Mouse (Mus musculus) left cerebral cortex, postnatal 36 days (tissue): ENCODE results near the gene Lsm2. TPM values are rescaled to one million over a fixed set of nuclear protein-coding genes. Genes with fewer than 3 reads are reported as not detected.
"Not testable (repeated sequence)": the region's sequence is repeated elsewhere in the genome, so short reads cannot be mapped to it uniquely, and the experiment has no call there.

Source experiments
- DNase-seq, 2 experiments: peaks; one replicate each; pipeline ENCODE4 v3.0.0; 2021 to 2022; ENCODE audit warnings: low spot score in 2 of 2, mixed read lengths in 1 of 2
- intact Hi-C: fragments of 180-260 bp; cut with DNase I; formaldehyde crosslinking; loops from one replicate; pipeline ENCODE4 v1.15.1; 2025
- total RNA-seq, 2 experiments: library from RNA; stranded (reverse); gene quantifications; 2 replicates each; pipeline ENCODE4 v1.2.3; 2021

The Lsm2 gene
- total RNA-seq, 2 experiments from 2014 or later = 19.4 to 19.8 TPM

DNA sequence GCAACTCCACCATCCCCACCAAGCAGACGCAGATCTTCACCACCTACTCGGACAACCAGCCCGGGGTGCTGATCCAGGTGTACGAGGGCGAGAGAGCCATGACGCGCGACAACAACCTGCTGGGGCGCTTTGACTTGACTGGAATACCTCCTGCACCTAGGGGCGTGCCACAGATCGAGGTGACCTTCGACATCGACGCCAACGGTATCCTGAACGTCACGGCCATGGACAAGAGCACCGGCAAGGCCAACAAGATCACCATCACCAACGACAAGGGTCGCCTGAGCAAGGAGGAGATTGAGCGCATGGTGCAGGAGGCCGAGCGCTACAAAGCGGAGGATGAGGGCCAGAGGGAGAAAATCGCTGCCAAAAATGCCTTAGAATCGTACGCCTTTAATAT is 3.4 kb upstream of the Lsm2 start:
- DNase-seq = no peak
- intact Hi-C loops = no loop called here

GRCm38 (mm10) chr17:34979631-34980030 is 2.0 kb upstream of the Lsm2 start:
- DNase-seq = no peak
- intact Hi-C loops = loop anchor here (5.0 kb wide), 1 partner anchor 127 kb away; the partner anchor contains the start of genes Nelfe and Skiv2l

DNA sequence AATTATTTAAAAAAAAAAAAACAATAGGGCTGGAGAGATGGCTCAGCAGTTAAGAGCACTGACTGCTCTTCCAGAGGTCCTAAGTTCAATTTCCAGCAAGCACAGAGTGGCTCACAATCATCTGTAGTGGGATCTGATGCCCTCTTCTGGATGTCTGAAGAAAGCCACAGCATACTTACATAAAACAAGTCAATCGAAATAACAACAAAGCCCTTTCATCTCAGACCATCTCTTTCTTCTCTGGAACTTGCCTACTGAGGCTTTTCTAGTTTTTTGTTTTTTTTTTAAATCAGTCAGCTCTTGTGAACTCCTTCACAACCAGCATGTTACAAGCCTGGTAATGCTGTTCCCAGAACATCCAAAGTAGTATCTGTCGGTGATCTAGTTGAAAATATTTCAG is 1.0 kb upstream of the Lsm2 start:
- DNase-seq = no peak
- intact Hi-C loops = loop anchor here (1.0 to 5.0 kb wide), 2 partner anchors 28 to 128 kb away; partner anchors contain the start of genes Nelfe and Skiv2l

- intact Hi-C loops = loop anchor here (5.0 kb wide), 1 partner anchor 130 kb away; the partner anchor contains the start of genes Nelfe and Skiv2l
- DNase-seq = no peak
These were observed 666 bp downstream of the Lsm2 start for GRCm38 (mm10) chr17:34982328-34982727.

GRCm38 (mm10) chr17:34984218-34984617 is 2.6 kb downstream of the Lsm2 start:
- intact Hi-C loops = loop anchor here (5.0 kb wide), 1 partner anchor 132 kb away; the partner anchor contains the start of genes Nelfe and Skiv2l
- no peak for DNase-seq

DNA sequence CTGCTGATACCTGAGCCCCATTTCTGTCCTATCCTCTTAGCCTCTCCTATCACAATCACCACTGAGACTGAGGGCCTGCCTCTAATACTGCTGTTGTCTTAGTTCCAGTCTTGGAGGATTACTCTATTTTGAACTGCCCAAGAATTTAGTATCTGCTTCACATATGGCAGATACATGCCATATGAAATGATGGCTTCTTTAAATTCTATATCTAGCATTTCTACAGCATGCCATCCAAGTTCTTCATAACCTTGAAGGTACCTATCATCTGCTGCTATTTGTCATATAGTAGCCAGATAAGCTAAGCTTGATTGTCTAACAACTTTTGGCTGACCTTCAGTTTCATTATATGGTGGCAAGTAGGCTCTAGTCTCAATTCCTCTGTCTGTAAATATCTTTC is 13.1 kb downstream of the Lsm2 start:
- no peak for DNase-seq
- intact Hi-C loops = no loop called here

DNA sequence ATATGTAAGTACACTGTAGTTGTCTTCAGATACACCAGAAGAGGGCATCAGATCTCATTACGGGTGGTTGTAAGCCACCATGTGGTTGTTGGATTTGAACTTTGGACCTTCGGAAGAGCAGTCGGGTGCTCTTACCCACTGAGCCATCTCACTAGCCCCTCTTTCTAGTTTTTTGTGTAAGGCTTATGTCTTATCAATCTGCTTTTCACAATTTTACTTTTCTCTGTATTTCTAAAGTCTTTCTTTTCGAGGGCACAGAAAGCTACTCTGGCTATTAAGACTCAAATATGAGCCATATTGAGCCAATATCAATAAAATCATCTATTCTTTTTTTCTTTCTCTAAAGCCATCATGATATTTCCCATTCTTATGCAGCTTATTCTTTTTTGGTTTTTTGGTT is 13.5 kb downstream of the Lsm2 start:
- DNase-seq, intact Hi-C loops: not testable (repeated sequence)

DNA sequence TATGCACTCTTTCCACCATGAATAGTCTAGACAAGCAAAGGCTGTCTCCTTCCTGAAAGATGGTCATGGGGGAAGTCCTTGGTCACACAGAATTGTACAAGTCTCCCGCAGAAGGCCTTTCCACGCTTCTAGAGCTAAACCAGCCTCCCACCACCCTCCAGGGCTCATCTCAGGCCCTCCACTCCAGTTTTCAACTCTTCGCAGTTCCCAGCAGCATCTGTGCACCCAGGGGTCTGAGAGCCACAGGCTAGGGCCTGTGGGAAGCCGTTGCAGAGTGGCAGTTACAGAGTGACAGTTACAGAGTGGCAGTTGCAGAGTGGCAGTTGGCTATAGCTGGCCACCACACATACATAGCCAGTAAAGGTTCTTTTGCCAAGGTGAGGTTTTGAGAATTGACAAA is 14.3 kb downstream of the Lsm2 start:
- DNase-seq, intact Hi-C loops: not testable (repeated sequence)

- intact Hi-C loops = no loop called here
These were observed 14.9 kb downstream of the Lsm2 start for GRCm38 (mm10) chr17:34996411-34997141.

DNA sequence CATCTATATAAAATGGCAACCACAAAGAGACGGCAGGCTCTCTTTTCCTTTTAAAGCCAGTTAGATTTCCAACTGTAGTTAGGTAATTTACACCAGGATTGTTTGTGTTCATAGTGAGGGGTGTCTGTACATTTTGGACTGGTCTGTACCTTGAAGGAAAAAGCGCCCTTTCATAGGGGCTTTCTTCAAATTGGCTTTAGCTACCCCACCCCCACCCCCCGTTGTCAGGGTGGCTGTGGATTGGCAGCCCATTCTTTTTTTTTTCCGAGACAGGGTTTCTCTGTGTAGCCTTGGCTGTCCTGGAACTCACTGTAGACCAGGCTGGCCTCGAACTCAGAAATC is 15.5 kb downstream of the Lsm2 start:
- DNase-seq = no peak

More at GRCm38 (mm10) chr17:34996411-34997141, 14.9 kb downstream of the Lsm2 start:
- no peak for DNase-seq

DNA sequence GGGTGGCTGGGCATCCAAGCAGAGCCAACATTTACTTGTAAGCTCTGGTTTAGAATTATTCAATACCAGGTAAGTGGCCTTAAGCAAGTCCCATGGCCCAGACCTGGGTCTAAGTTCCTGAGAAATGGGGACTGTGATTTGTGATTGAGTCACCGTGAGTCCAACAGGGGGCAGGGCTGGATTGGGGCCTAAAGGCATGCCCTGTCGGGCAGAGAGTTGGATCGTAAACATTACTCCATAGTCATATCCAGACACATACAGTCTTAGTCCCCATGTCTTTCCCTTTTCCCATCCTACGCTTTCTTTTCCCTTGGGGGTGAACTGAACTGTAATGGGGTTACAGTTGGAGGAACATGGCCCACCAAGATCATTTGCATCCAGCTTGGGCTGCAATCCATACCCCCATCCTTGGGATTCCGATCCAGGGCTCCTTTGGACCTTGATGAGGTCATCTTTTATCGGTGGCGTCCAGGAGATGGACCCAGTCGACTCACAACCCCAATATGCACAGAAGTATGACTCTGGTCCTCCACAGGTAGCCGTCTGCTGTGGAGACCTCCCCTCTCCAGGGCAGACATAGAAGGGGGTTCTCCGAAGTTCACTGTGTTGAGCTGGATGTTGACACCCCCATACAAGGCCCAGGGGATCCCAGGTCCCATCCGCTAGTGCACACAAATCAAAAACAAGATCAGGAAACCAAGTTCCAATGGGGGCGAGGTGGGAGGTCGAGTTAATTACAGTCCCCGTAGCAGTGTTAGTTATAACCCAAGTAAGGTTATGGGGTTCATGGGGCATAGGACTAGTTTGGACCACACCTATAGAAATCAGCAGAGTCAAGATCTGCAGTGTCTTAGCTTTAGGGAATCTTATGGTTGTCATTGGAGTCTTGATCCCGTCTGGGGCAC is 17.1 kb downstream of the Lsm2 start:
- no peak for DNase-seq
- intact Hi-C loops = no loop called here

More for the DNA sequence above, 15.5 kb downstream of the Lsm2 start:
- intact Hi-C loops = no loop called here

- not testable (repeated sequence) for DNase-seq
- intact Hi-C loops = loop anchor here (10.0 kb wide), 1 partner anchor 235 kb away; the partner anchor contains the start of genes Atp6v1g2 and Nfkbil1
These were observed 18.4 kb downstream of the Lsm2 start for GRCm38 (mm10) chr17:34999871-35000716.

DNA sequence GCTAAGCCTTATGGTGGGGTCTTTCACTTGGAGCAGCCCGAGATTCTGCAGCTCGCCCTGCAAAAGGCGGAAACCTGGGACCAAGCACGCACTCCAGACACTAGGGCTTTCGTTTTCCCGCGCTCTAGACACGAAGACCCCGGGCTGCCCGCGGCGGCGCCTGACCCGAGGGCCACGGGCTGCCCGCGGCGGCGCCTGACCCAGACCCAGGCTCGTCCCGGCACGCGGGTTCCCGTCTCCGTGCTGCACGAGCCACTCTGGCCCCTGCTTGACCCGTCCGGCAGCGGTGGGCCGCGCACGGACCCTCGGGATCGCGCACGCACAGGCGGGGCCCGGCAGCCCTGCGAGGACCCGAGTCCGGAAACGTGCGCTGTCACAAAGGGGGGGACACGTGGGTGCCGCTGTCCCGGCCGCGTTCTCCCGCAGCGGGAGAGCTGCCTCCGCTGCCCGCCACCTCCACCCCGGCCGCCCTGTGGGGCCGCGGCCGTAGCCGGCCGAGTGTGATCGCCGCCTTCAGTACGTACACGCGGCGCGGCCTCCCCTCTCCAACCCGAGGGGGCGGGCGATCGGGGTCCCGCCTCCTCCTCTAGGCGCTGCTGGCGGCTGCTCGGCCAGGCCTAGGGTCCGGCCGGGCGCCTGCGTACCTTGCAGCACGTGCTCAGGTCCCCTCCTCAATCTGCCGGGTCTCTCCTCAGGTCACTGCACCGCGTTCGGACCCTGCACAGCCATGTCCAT is 19.2 kb downstream of the Lsm2 start, which contains the start of gene Vars:
TSS of gene Vars (plus strand) at position 271 of the 735 bp plus-strand sequence.
- DNase-seq = peak; percentile 84 to 88
- intact Hi-C loops = loop anchor here (10.0 kb wide), 1 partner anchor 234 kb away; the partner anchor contains the start of genes Atp6v1g2 and Nfkbil1

DNA sequence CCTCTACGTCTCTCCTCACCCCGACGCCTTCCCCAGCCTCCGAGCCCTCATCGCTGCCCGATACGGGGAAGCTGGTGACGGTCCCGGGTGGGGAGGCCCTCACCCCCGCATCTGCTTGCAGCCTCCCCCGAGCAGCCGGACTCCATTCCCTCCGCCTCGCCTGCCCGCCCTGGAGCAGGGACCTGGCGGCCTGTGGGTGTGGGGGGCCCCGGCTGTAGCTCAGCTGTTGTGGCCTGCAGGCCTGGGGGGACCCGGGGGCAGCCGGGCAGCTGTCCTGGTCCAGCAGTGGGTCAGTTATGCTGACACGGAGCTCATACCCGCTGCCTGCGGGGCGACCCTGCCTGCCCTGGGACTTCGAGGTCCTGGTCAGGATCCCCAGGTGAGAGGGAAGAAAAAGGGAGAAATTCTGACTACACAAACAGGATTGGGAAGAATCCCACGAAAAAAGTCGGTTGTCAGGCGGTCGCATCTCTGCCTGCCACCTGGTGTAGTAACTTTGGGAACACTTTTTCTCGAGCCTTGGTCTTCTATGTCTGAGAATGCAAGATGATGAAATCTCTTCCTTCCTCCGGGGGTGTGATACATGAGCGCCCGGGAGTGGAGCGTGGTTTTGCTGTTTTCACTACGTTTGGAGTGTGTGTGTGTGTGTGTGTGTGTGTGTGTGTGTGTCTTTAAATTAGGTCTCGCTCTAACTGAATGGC is 19.9 kb downstream of the Lsm2 start:
- intact Hi-C loops = loop anchor here (10.0 kb wide), 1 partner anchor 233 kb away; the partner anchor contains the start of genes Atp6v1g2 and Nfkbil1
- DNase-seq = peak in 1 of 2 experiments; percentile 30

DNA sequence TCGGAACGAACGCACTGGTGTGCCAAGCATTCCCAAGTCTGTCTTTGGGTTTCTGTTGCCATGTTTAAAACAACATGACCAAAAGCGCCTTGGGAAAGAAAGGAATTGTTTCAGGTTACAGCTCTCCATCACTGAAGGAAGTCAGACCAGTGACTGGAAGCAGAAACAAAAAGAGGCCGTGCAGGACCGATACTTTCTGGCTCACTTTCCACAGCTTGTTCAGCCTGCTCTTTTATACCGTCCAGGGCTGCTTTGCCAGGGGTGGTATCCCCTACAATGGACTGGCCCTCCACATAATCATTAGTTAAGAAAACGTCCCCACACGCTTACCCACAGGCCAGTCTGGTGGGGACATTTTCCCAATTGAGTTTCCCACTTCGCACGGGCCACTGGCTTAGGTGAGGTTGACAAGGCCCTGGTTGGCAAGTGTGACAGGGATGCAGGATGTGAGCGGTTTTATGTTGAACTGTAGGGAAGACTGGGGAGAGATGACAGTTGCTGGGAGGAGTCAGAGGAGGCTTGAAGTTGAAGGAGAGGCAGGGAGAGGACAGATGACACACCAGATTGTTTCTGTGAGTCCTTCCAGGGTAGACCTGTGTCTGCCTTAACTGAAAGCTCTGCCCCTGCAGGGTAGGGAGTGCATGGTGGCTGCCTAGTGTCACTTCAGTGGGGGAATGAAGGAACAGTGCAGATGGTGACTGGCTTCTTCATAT is 20.6 kb downstream of the Lsm2 start:
- no peak for DNase-seq

DNA sequence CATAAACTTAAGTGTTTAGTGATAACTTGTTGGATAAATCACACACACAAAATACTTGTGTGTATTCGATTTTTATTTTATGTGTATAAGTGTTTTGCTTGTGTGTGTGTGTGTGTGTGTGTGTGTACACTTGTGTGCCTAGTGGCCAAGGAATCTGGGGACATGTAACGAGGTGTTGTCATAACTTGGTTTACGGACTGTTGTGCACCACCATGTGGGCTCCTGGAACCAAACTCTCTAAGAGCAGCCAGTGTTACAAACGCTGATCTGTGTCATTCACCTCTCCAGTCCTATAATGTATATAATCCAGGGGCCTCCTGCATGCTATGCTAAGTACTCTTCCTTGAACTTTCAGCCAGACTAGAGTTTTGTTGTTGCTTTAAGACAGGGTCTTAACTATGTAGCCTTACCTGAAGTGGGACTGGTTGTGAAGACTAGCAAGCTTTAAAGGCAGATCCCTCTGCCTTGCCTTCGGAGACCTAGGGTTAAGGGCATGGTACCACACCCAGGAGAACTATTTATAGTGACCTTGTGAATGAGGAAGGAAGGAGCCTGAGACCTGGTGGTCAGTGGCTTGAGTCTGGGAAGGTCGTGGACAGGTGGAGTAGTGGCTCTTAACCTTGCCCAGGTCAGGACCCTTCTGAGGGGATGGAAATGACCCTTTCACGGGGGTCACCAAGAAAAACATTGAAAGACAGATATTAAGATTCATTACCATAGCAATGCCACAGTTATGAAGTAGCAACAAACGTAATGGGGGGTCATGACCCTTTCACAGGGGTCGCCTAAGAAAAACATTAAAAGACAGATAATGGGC is 21.6 kb downstream of the Lsm2 start:
- intact Hi-C loops = loop anchor here (10.0 kb wide), 1 partner anchor 232 kb away; the partner anchor contains the start of genes Atp6v1g2 and Nfkbil1
- no peak for DNase-seq

More for the DNA sequence above, 20.6 kb downstream of the Lsm2 start:
- intact Hi-C loops = loop anchor here (10.0 kb wide), 1 partner anchor 232 kb away; the partner anchor contains the start of genes Atp6v1g2 and Nfkbil1
